Mouse (Mus musculus) CD4-positive, CD25-positive, alpha-beta regulatory T cell, adult 9 weeks (primary cell): ENCODE results near the gene Ceacam2. TPM values are rescaled to one million over a fixed set of nuclear protein-coding genes. Genes with fewer than 3 reads are reported as not detected.

Experiments used
- polyA plus RNA-seq: library from polyadenylated mRNA; unstranded; fragments of 100-300 nt; shearing (Covaris generic); gene quantifications from one replicate; pipeline ENCODE4 v1.2.1, GENCODE M21; 2017

Gene Ceacam2
- polyA plus RNA-seq: not detected

DNA sequence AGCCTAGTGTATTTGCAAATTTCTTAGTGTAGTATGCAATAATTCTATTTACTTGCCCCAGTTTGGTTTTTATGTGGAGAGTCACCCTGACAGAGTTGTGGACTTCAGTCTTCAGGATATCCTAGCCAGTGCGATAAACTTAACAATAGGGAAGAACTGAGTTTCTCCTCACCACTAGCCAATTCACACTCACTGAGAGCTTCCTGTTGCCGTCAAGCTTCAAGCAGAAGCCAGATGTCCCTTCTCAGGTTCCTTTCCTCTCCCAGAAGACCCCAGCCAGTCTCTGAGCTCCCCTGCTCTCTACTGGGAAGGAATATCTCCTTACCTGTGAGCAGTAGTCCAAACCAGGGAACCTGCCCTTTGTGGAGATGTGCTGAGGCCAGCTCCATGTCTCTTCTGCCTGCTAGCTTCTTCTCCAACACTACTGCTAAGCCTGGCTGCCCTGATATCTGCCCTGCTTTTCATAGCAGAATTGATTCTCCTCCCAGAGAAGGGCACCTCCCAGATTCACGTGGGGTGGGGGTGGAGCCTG, at the start of gene Ceacam2:
TSS of gene Ceacam2 (minus strand) at position 482 of the 532 bp plus-strand sequence.

GRCm38 (mm10) chr7:25477091-25477751, 62.4 kb downstream of the Ceacam2 start, which contains the start of gene Ceacam1:
Gene Ceacam1, minus strand, starts transcription at chr7:25477603.

Other genes starting within 250 kb of the Ceacam2 start
- 46.0 TPM for gene Pafah1b3, start 241.9 kb downstream of the Ceacam2 start, polyA plus RNA-seq
- gene Prr19, start 238.4 kb downstream of the Ceacam2 start, polyA plus RNA-seq: not detected
- gene Tmem145, start 233.8 kb downstream of the Ceacam2 start, polyA plus RNA-seq: not detected
- gene Megf8, start 222.7 kb downstream of the Ceacam2 start, polyA plus RNA-seq: 0.22 TPM
- not detected for gene Cnfn, start 170.1 kb downstream of the Ceacam2 start, polyA plus RNA-seq
- gene Lipe, start 141.1 kb downstream of the Ceacam2 start, polyA plus RNA-seq: 17.7 TPM
- gene Cxcl17, start 127.0 kb downstream of the Ceacam2 start, polyA plus RNA-seq: 0.62 TPM
- 0.89 TPM for gene Ceacam1, start 62.3 kb downstream of the Ceacam2 start, polyA plus RNA-seq
- not detected for gene Erich4, start 76.0 kb upstream of the Ceacam2 start, polyA plus RNA-seq
- gene Dmac2, start 79.6 kb upstream of the Ceacam2 start, polyA plus RNA-seq: 89.7 TPM
- gene B3gnt8, start 86.8 kb upstream of the Ceacam2 start, polyA plus RNA-seq: 0.33 TPM
- gene Bckdha, start 119.1 kb upstream of the Ceacam2 start, polyA plus RNA-seq: 65.1 TPM
- 151 TPM for gene Exosc5, start 119.3 kb upstream of the Ceacam2 start, polyA plus RNA-seq
- 6.6 TPM for gene Tmem91, start 135.3 kb upstream of the Ceacam2 start, polyA plus RNA-seq
- gene B9d2, start 140.9 kb upstream of the Ceacam2 start, polyA plus RNA-seq: 55.3 TPM
- gene Tgfb1, start 147.1 kb upstream of the Ceacam2 start, polyA plus RNA-seq: 48.8 TPM
- 81.3 TPM for gene Ccdc97, start 179.2 kb upstream of the Ceacam2 start, polyA plus RNA-seq
- 45.4 TPM for gene Hnrnpul1, start 214.9 kb upstream of the Ceacam2 start, polyA plus RNA-seq
- 31.8 TPM for gene Axl, start 248.8 kb upstream of the Ceacam2 start, polyA plus RNA-seq